Mouse (Mus musculus) adrenal gland, postnatal 10 days (tissue): ENCODE data around the gene Smarcd1. TPM values are rescaled to one million over a fixed set of nuclear protein-coding genes. Genes with fewer than 3 reads are reported as not detected.
"Not testable (repeated sequence)": the region's sequence is repeated elsewhere in the genome, so short reads cannot be mapped to it uniquely, and the experiment has no call there.

Source experiments
- DNase-seq: peaks from one replicate; pipeline ENCODE4 v3.0.0; 2021; ENCODE audit warnings: mixed read lengths
- total RNA-seq, 2 experiments: library from RNA; stranded (reverse); gene quantifications; 2 replicates each; pipeline ENCODE4 v1.2.3; 2021

The Smarcd1 gene
- total RNA-seq, 2 experiments from 2014 or later, result 47.1 to 49.6 TPM

GRCm38 (mm10) chr15:99714858-99715257, 12.9 kb downstream of the Smarcd1 start:
- DNase-seq, result peak; percentile 85

GRCm38 (mm10) chr15:99715361-99715865, 13.5 kb downstream of the Smarcd1 start:
- peak; percentile 40 for DNase-seq

GRCm38 (mm10) chr15:99715982-99716746, 14.2 kb downstream of the Smarcd1 start:
- peak; percentile 78 for DNase-seq

- no peak for DNase-seq
Measured at GRCm38 (mm10) chr15:99716814-99717213, 14.9 kb downstream of the Smarcd1 start.

- DNase-seq, result peak; percentile 90
Measured at GRCm38 (mm10) chr15:99717386-99718334, 15.7 kb downstream of the Smarcd1 start, which contains the start of gene Gpd1. TSS of gene Gpd1 (plus strand) at chr15:99717515.

GRCm38 (mm10) chr15:99718461-99719021, 16.6 kb downstream of the Smarcd1 start:
- peak; percentile 67 for DNase-seq

GRCm38 (mm10) chr15:99719865-99720264, 17.9 kb downstream of the Smarcd1 start:
- peak; percentile 19 for DNase-seq

- peak; percentile 47 for DNase-seq
Measured at GRCm38 (mm10) chr15:99721921-99722743, 20.2 kb downstream of the Smarcd1 start.

- peak; percentile 40 for DNase-seq
Measured at GRCm38 (mm10) chr15:99723120-99723514, 21.2 kb downstream of the Smarcd1 start.

- peak; percentile 86 for DNase-seq
Measured at GRCm38 (mm10) chr15:99723515-99724291, 21.8 kb downstream of the Smarcd1 start.

- peak; percentile 87 for DNase-seq
Measured at GRCm38 (mm10) chr15:99724292-99725021, 22.5 kb downstream of the Smarcd1 start.

- DNase-seq, result peak; percentile 96
Measured at GRCm38 (mm10) chr15:99725341-99726155, 23.6 kb downstream of the Smarcd1 start, which contains the start of gene Cox14. TSS of gene Cox14 (plus strand) at chr15:99725618.

- DNase-seq, result no peak
Measured at GRCm38 (mm10) chr15:99726549-99726948, 24.6 kb downstream of the Smarcd1 start.

GRCm38 (mm10) chr15:99727039-99727438, 25.1 kb downstream of the Smarcd1 start:
- not testable (repeated sequence) for DNase-seq

GRCm38 (mm10) chr15:99727525-99727924, 25.6 kb downstream of the Smarcd1 start:
- no peak for DNase-seq

GRCm38 (mm10) chr15:99728211-99728610, 26.3 kb downstream of the Smarcd1 start:
- DNase-seq, result no peak

GRCm38 (mm10) chr15:99729056-99729783, 27.3 kb downstream of the Smarcd1 start:
- DNase-seq, result no peak

- no peak for DNase-seq
Measured at GRCm38 (mm10) chr15:99731167-99731566, 29.2 kb downstream of the Smarcd1 start.
